Mouse (Mus musculus) liver, adult (tissue): Measurements from ENCODE around the gene Cldnd2.

Source experiments
- GATA4 ChIP-seq: IDR thresholded peaks from 2 replicates; pipeline ENCODE4 v1.6.1; 2014; ENCODE audit warnings: mild to moderate bottlenecking, low read length; ENCODE audit not compliant: insufficient replicate concordance

Cldnd2 gene

GRCm38 (mm10) chr7:43438611-43439010, 2.0 kb upstream of the Cldnd2 start:
- TF ChIP-seq GATA4: no peak

- TF ChIP-seq GATA4: no peak
Observed at GRCm38 (mm10) chr7:43441071-43441470, 489 bp downstream of the Cldnd2 start.

GRCm38 (mm10) chr7:43442684-43443083, 2.1 kb downstream of the Cldnd2 start:
- TF ChIP-seq GATA4: no peak

- no peak for TF ChIP-seq GATA4
Observed at GRCm38 (mm10) chr7:43443126-43443916, 2.7 kb downstream of the Cldnd2 start.

- peak; percentile 90; the same call in 1 of the 2 replicates for TF ChIP-seq GATA4
Observed at GRCm38 (mm10) chr7:43443917-43444293, 3.3 kb downstream of the Cldnd2 start, which contains the start of the genes Etfb and Gm45233. TSS of gene Etfb (plus strand) at chr7:43444083. TSS of gene Gm45233 (plus strand) at chr7:43444128.

- TF ChIP-seq GATA4: no peak
Observed at GRCm38 (mm10) chr7:43447801-43448200, 7.2 kb downstream of the Cldnd2 start.

- TF ChIP-seq GATA4: no peak
Observed at GRCm38 (mm10) chr7:43448246-43448645, 7.7 kb downstream of the Cldnd2 start.

- no peak for TF ChIP-seq GATA4
Observed at GRCm38 (mm10) chr7:43449811-43450210, 9.2 kb downstream of the Cldnd2 start.

GRCm38 (mm10) chr7:43451726-43452125, 11.1 kb downstream of the Cldnd2 start:
- TF ChIP-seq GATA4: no peak

- no peak for TF ChIP-seq GATA4
Observed at GRCm38 (mm10) chr7:43452609-43453008, 12.0 kb downstream of the Cldnd2 start.

GRCm38 (mm10) chr7:43453599-43454355, 13.2 kb downstream of the Cldnd2 start:
- TF ChIP-seq GATA4: no peak

- no peak for TF ChIP-seq GATA4
Observed at GRCm38 (mm10) chr7:43454371-43454770, 13.8 kb downstream of the Cldnd2 start.

GRCm38 (mm10) chr7:43462851-43463250, 22.3 kb downstream of the Cldnd2 start, which contains the start of gene Vsig10l:
TSS of gene Vsig10l (plus strand) at chr7:43463151.
- no peak for TF ChIP-seq GATA4

- no peak for TF ChIP-seq GATA4
Observed at GRCm38 (mm10) chr7:43463976-43464375, 23.4 kb downstream of the Cldnd2 start.

GRCm38 (mm10) chr7:43464864-43465343, 24.3 kb downstream of the Cldnd2 start:
- no peak for TF ChIP-seq GATA4

GRCm38 (mm10) chr7:43465344-43466098, 24.9 kb downstream of the Cldnd2 start:
- no peak for TF ChIP-seq GATA4
